Mouse (Mus musculus) stomach, embryonic 14.5 days (tissue): ENCODE results near the gene Rbpj. TPM values are rescaled to one million over a fixed set of nuclear protein-coding genes. Genes with fewer than 3 reads are reported as not detected.
A peak's percentile ranks its signal among the peaks of the same experiment; 100 is the strongest.

ENCODE experiments used
- ATAC-seq: fragments of 200-750 bp; cut with Nextera tagmentation; 2 replicates; pipeline ENCODE4 v1.8.0; 2017; ENCODE audit warnings: low read depth, moderate TSS enrichment; ENCODE audit not compliant: insufficient number of reproducible peaks, insufficient read depth, low FRiP score
- H3K27ac ChIP-seq: fragments of 300-500 bp; sonication (generic); 2 replicates; pipeline ENCODE4 v1.5.1; 2014; ENCODE audit warnings: mild to moderate bottlenecking, low read length, moderate library complexity, mixed read lengths
- H3K27me3 ChIP-seq: fragments of 300-500 bp; sonication (generic); 2 replicates; pipeline ENCODE4 v1.6.1; 2014; ENCODE audit warnings: low read length, control low read depth, mixed read lengths; ENCODE audit not compliant: control insufficient read depth, insufficient read depth
- H3K36me3 ChIP-seq: fragments of 300-500 bp; sonication (generic); 2 replicates; pipeline ENCODE4 v1.6.1; 2014; ENCODE audit warnings: mild to moderate bottlenecking, control low read depth, low read length, moderate library complexity, mixed read lengths; ENCODE audit not compliant: control insufficient read depth, insufficient read depth
- H3K4me1 ChIP-seq: fragments of 300-500 bp; sonication (generic); 2 replicates; pipeline ENCODE4 v1.6.1; 2014; ENCODE audit warnings: low read length, control low read depth, mixed read lengths; ENCODE audit not compliant: control insufficient read depth, insufficient read depth
- H3K4me2 ChIP-seq: fragments of 300-500 bp; sonication (generic); replicated peaks from 2 replicates; pipeline ENCODE4 v1.6.1; 2014; ENCODE audit warnings: low read depth, low read length, control low read depth
- H3K4me3 ChIP-seq: fragments of 300-500 bp; sonication (generic); 2 replicates; pipeline ENCODE4 v1.5.1; 2014; ENCODE audit warnings: low read depth, low read length, control low read depth
- H3K9ac ChIP-seq: fragments of 300-500 bp; sonication (generic); replicated peaks from 2 replicates; pipeline ENCODE4 v1.6.1; 2014; ENCODE audit warnings: low read depth, mild to moderate bottlenecking, control low read depth, low read length, moderate library complexity, mixed read lengths
- H3K9me3 ChIP-seq: fragments of 300-500 bp; sonication (generic); 2 replicates; pipeline ENCODE4 v1.6.1; 2016; ENCODE audit warnings: low read depth, low read length, control low read depth; ENCODE audit not compliant: control insufficient read depth
- WGBS: fragments of 180-500 bp; shearing (Covaris S2); extraction: QIAGEN DNeasy Blood & Tissue Kit; methylation state at CpG from one replicate; pipeline ENCODE4 v1.1.7; 2014; 5-methylcytosine and 5-hydroxymethylcytosine counted together
- polyA plus RNA-seq: library from polyadenylated mRNA; unstranded; fragments of >200 nt; fragmentation: Nextera tagmentation; extraction: Ambion mirVana; gene quantifications from 2 replicates; pipeline ENCODE4 v1.2.1, GENCODE M21; 2014

Rbpj gene
- polyA plus RNA-seq, 1 experiment from 2014 or later: 42.4 TPM

GRCm38 (mm10) chr5:53463098-53464018 lies 2.6 kb upstream of the Rbpj start:
- Histone ChIP-seq H3K4me1 (0 out of 2 replicates have a peak, but pooled peaks cover 5% of the 10 kb centered on the region), H3K9ac (no peak overlapping the region), H3K27ac (no peak overlapping the region), H3K4me2 (no peak overlapping the region), H3K27me3 (no peaks in the 10 kb centered on the region), H3K9me3 (no peaks in the 10 kb centered on the region), H3K36me3 (no peaks in the 10 kb centered on the region), H3K4me3 (no peak overlapping the region)
- peak; percentile 85; the same call in 1 of the 2 replicates for ATAC-seq
- WGBS: 57% methylated on average over 11 of the region's 11 CpGs

DNA sequence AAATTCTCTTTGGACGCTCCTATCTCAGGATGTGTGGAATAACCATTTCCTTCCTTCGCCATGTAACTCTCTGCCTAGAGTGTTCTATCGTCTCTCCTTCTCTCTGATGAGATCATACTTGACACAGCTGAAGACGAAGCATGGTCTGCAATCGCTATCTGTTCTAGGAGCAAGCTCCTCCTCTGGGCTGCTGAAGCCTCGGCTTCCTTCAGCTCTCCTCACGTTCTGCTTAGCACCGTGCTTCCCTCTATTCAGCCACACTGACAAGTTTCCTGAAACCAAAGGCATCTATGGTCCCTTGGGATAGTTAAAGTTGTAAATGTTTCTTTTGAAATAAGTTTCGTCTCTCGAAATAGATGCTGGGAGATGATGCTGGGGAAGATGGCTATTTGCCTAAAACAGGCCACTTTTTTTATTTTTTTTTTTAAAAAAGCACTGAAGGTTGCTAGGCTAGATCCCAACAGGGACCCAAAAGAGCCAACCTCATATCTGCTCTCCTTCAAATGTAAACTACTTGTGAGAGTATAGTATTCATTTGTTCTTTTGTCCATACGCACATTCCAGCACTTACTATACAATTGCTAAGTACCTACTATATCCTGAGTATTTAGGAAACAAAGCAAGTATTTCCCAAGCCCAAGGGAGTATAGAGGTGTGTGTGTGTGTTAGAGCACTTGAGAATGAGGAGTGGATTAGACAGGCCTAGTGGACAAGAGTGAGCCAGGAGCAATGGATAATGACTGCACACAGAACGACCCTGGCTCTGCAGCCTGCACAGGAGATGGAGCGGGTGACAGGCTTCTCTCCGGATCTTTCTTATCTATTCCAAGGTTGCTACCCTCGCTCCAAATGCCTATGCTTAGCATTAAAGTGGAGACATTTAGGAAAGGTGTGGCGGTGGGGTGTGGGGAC lies 726 bp downstream of the Rbpj start:
- H3K27ac ChIP-seq: no peak overlapping the region
- WGBS: 78% methylated on average over 16 of the region's 16 CpGs

DNA sequence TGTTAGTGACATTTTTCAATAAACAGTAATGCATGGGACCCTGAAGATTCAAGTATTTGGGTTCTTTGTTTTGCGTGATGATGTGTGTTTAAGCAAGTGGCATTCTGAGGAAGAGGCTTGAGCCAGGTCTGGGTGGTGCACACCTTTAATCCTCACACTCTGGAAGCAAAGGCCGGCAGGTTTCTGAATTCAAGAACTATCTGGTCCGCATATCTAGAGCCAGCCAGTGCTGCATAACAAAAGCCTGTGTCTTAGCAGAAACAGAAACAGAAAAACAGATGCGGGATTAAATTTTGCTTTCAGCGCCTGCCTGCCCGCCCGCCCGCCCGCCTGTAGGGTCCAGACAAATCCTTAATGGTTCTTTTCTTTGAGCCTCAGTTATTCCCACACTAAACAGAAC lies 1.6 kb downstream of the Rbpj start:
- Histone ChIP-seq H3K9me3 (no peaks in the 10 kb centered on the region), H3K9ac (no peak overlapping the region), H3K27me3 (no peaks in the 10 kb centered on the region), H3K4me2 (no peak overlapping the region), H3K27ac (no peak overlapping the region), H3K36me3 (no peaks in the 10 kb centered on the region), H3K4me1 (peaks cover 19% of the 10 kb centered on the region), H3K4me3 (no peak overlapping the region)
- no peak for ATAC-seq
- WGBS: 76% methylated on average over 9 of the region's 9 CpGs

More for the DNA sequence above, 726 bp downstream of the Rbpj start:
- H3K9me3 ChIP-seq: no peaks in the 10 kb centered on the region
- no peak for ATAC-seq
- no peak overlapping the region for H3K4me3 ChIP-seq
- no peak overlapping the region for H3K9ac ChIP-seq
- no peaks in the 10 kb centered on the region for H3K27me3 ChIP-seq
- H3K4me2 ChIP-seq: no peak overlapping the region
- H3K4me1 ChIP-seq: peaks cover 19% of the 10 kb centered on the region
- H3K36me3 ChIP-seq: no peaks in the 10 kb centered on the region

DNA sequence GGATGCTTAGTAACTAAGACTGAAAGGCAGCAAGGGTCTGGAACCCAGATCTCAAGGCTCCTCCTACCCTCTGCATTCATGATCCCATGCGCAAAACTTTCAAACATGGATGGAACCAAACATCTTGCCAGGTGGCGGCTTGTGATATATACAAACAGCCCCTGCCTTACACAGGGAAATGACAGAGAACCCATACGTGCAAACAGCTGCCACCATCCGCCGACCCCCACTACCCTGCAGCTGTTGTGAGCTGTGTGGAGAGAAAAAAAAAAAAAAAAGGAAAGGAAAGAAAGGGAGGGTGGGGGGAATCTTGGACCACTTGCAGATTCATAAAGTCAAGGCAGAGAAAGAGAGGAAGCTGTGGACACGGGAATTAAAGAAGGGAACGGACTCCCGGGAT lies 2.4 kb downstream of the Rbpj start:
- Histone ChIP-seq H3K4me3 (no peak overlapping the region), H3K9me3 (no peaks in the 10 kb centered on the region), H3K36me3 (no peaks in the 10 kb centered on the region), H3K27ac (no peak overlapping the region), H3K27me3 (no peaks in the 10 kb centered on the region), H3K9ac (no peak overlapping the region), H3K4me2 (0 out of 2 replicates have a peak overlapping the region, but pooled peaks have one; percentile 12), H3K4me1 (peaks cover 17% of the 10 kb centered on the region)
- ATAC-seq: no peak
- 49% methylated on average over 8 of the region's 8 CpGs for WGBS

- peaks cover 15% of the 10 kb centered on the region for H3K4me1 ChIP-seq
- H3K4me3 ChIP-seq: no peak overlapping the region
- H3K27ac ChIP-seq: no peak overlapping the region
- H3K27me3 ChIP-seq: no peaks in the 10 kb centered on the region
- ATAC-seq: no peak
- peak overlapping the region; percentile 7; the same call in 1 of the 2 replicates for H3K4me2 ChIP-seq
- no peak overlapping the region for H3K9ac ChIP-seq
- H3K36me3 ChIP-seq: no peaks in the 10 kb centered on the region
- H3K9me3 ChIP-seq: no peaks in the 10 kb centered on the region
- 49% methylated on average over 6 of the region's 6 CpGs for WGBS
Measured at GRCm38 (mm10) chr5:53469098-53469776, 3.3 kb downstream of the Rbpj start.

GRCm38 (mm10) chr5:53469777-53470131 lies 3.8 kb downstream of the Rbpj start:
- H3K27me3 ChIP-seq: no peaks in the 10 kb centered on the region
- H3K4me1 ChIP-seq: peaks cover 15% of the 10 kb centered on the region
- no peak overlapping the region for H3K4me3 ChIP-seq
- no peak overlapping the region for H3K27ac ChIP-seq
- H3K9ac ChIP-seq: no peak overlapping the region
- no peaks in the 10 kb centered on the region for H3K36me3 ChIP-seq
- WGBS: 51% methylated on average over 9 of the region's 9 CpGs
- H3K9me3 ChIP-seq: no peaks in the 10 kb centered on the region
- peak overlapping the region; percentile 7; the same call in 1 of the 2 replicates for H3K4me2 ChIP-seq
- no peak for ATAC-seq

- no peak overlapping the region for H3K9ac ChIP-seq
- 43% methylated on average over 16 of the region's 16 CpGs for WGBS
Measured at GRCm38 (mm10) chr5:53470141-53471079, 4.5 kb downstream of the Rbpj start.

More at GRCm38 (mm10) chr5:53470141-53471079, 4.5 kb downstream of the Rbpj start:
- H3K9me3 ChIP-seq: no peaks in the 10 kb centered on the region
- 0 out of 2 replicates have a peak, but pooled peaks have one; percentile 25 for ATAC-seq
- peaks cover 15% of the 10 kb centered on the region for H3K4me1 ChIP-seq
- no peak overlapping the region for H3K27ac ChIP-seq
- H3K4me2 ChIP-seq: 0 out of 2 replicates have a peak overlapping the region, but pooled peaks have one; percentile 7
- no peaks in the 10 kb centered on the region for H3K36me3 ChIP-seq
- no peak overlapping the region for H3K4me3 ChIP-seq
- H3K27me3 ChIP-seq: no peaks in the 10 kb centered on the region
